Comparison of ENCODE assay signal across 7 mouse cellular contexts in the genomic region with DNA sequence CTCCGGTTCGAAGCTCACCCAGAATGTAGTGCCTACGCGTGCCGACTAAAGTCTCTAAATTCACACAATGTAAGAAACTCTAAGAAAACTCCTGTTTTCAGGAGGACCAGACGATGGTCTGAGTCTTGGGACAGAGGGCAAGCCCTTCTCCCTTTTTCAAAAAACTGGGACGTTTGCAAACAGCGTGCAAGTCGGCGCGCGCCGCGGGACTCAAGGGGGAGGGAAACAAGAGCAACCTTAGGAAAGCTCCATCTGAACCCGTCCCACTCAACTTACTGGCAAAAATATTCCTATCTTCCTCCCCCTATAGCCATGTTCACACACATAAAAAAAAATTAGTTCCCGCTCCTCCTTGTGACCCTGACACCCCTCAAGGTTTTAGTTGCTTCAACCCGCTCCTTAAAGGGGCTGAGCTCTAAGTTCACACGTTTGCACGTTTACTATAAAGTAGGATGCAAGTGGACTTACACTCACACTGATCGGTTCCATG. TPM values are rescaled to one million over a fixed set of nuclear protein-coding genes. Genes with fewer than 3 reads are reported as not detected.
A peak's percentile ranks its signal among the peaks of the same experiment; 100 is the strongest.
DNase-seq lines count a peak whose midpoint lies in the region; ATAC-seq lines count a peak whose summit lies in the region.

No protein-coding gene starts in this region.

- peak; percentile 42 to 51 for DNase-seq in spleen, adult 18-20 months
- no peak for DNase-seq in spleen, postnatal 36 days (ENCODE audit: low spot score in 2 of 2)
- DNase-seq in spleen, postnatal 4 days (ENCODE audit: low spot score in 2 of 2), result peak; percentile 55 to 84
- no peak for DNase-seq in B cell, adult 2 months

- peak overlapping the region; percentile 57 for H3K9ac ChIP-seq in embryonic facial prominence, embryonic 12.5 days
- H3K9ac ChIP-seq in hindbrain, embryonic 12.5 days, result peak overlapping the region; percentile 92
- H3K9ac ChIP-seq in liver, embryonic 16.5 days (ENCODE audit: low read depth, low read length), result peak overlapping the region; percentile 45

- H3K27me3 ChIP-seq in embryonic facial prominence, embryonic 12.5 days, result peaks cover 38% of the 10 kb centered on the region
- no peaks in the 10 kb centered on the region for H3K27me3 ChIP-seq in hindbrain, embryonic 12.5 days
- H3K27me3 ChIP-seq in liver, embryonic 16.5 days (ENCODE audit: control insufficient read depth, insufficient read depth, low read depth, low read length), result peaks cover 63% of the 10 kb centered on the region

- H3K9me3 ChIP-seq in embryonic facial prominence, embryonic 12.5 days, result no peaks in the 10 kb centered on the region
- H3K9me3 ChIP-seq in hindbrain, embryonic 12.5 days (replicated peaks), result no peaks in the 10 kb centered on the region
- no peaks in the 10 kb centered on the region for H3K9me3 ChIP-seq in liver, embryonic 16.5 days (replicated peaks; ENCODE audit: control insufficient read depth, low read length)

- H3K27ac ChIP-seq in embryonic facial prominence, embryonic 12.5 days, result 0 out of 2 replicates have a peak overlapping the region, but pooled peaks have one; percentile 41
- H3K27ac ChIP-seq in hindbrain, embryonic 12.5 days, result peak overlapping the region; percentile 86
- peak overlapping the region; percentile 69 for H3K27ac ChIP-seq in liver, embryonic 16.5 days (ENCODE audit: low read length)

- whole genome bisulfite sequencing in embryonic facial prominence, embryonic 12.5 days, result under 1% methylated on average over 20 of the region's 20 CpGs
- WGBS in hindbrain, embryonic 12.5 days, result 2% methylated on average over 20 of the region's 20 CpGs
- WGBS in liver, embryonic 16.5 days (ENCODE audit: insufficient replicate concordance), result 0% methylated on average over 20 of the region's 20 CpGs

- peak overlapping the region; percentile 55 for H3K4me3 ChIP-seq in embryonic facial prominence, embryonic 12.5 days
- peak overlapping the region; percentile 72 for H3K4me3 ChIP-seq in hindbrain, embryonic 12.5 days
- H3K4me3 ChIP-seq in liver, embryonic 16.5 days (ENCODE audit: low read depth, low read length), result peak overlapping the region; percentile 61

- peaks cover 33% of the 10 kb centered on the region; the same call in 1 of the 2 replicates for H3K4me1 ChIP-seq in embryonic facial prominence, embryonic 12.5 days
- H3K4me1 ChIP-seq in hindbrain, embryonic 12.5 days, result peaks cover 60% of the 10 kb centered on the region
- H3K4me1 ChIP-seq in liver, embryonic 16.5 days (ENCODE audit: control insufficient read depth, low read depth, low read length), result peaks cover 3% of the 10 kb centered on the region

- peak overlapping the region; percentile 88 for H3K4me2 ChIP-seq in embryonic facial prominence, embryonic 12.5 days (replicated peaks)
- peak overlapping the region; percentile 72 for H3K4me2 ChIP-seq in hindbrain, embryonic 12.5 days (replicated peaks)
- H3K4me2 ChIP-seq in liver, embryonic 16.5 days (ENCODE audit: low read depth, low read length), result peak overlapping the region; percentile 75

- no peak for ATAC-seq in embryonic facial prominence, embryonic 12.5 days (ENCODE audit: insufficient number of reproducible peaks, insufficient read depth, low FRiP score, low TSS enrichment)
- ATAC-seq in hindbrain, embryonic 12.5 days (ENCODE audit: low FRiP score), result peak; percentile 7
- no peak for ATAC-seq in liver, embryonic 16.5 days (ENCODE audit: low read depth)

- no peaks in the 10 kb centered on the region for H3K36me3 ChIP-seq in embryonic facial prominence, embryonic 12.5 days
- peaks cover 7% of the 10 kb centered on the region; the same call in 1 of the 2 replicates for H3K36me3 ChIP-seq in hindbrain, embryonic 12.5 days
- no peaks in the 10 kb centered on the region for H3K36me3 ChIP-seq in liver, embryonic 16.5 days (ENCODE audit: control insufficient read depth, insufficient read depth)

RNA-seq across cellular contexts. Expression of gene Cxcr4, which starts 0.3 kb away (rescaled TPM):
- polyA plus RNA-seq in embryonic facial prominence, embryonic 12.5 days (2016; fragmentation: Nextera tagmentation; extraction: Ambion mirVana), result 4.6 and 4.8 TPM in 2 replicates
- 17.8 and 18.2 TPM in 2 replicates for polyA plus RNA-seq in hindbrain, embryonic 12.5 days (2016; fragmentation: Nextera tagmentation; extraction: Ambion mirVana)
- 2.5 TPM in 2 replicates for polyA plus RNA-seq in liver, embryonic 16.5 days (2015; fragmentation: Nextera tagmentation; extraction: Ambion mirVana)

Comparison
In these comparisons a context has a peak if more than half of its experiments do, and no peak if none do; other contexts are left out.
1. DNase-seq: peak in spleen, adult 18-20 months (2 of 2) and spleen, postnatal 4 days (2 of 2); none in spleen, postnatal 36 days (0 of 2) and B cell, adult 2 months (0 of 2).
2. Peak in every context shown above with its lines, with median percentiles within 50 percentile points of each other: H3K27ac ChIP-seq, H3K4me2 ChIP-seq, H3K4me3 ChIP-seq and H3K9ac ChIP-seq.